Comparison of ENCODE assay signal across 8 mouse cellular contexts in the genomic region with DNA sequence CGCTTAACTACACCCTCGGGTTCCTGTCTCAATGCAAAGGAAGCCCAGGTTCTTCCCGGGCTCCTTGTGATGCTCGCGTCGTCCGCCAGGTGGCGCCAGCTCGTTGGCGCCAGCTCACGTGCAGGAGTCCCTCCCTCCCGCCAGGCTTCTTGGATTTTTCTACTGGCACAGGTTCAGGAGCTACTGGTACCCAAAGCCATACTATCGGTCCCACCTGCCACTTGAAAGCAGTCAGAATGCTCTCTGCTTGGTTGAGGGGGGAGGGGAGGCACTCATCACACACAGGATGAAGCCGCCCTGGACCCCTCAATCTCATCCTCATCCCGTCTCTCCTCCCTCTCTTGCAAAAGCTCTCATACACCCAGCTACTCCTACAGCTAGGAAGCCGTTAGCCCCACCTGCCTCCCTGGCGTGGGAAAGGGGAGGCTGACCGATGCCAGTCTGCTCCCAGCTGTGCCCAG. TPM values are rescaled to one million over a fixed set of nuclear protein-coding genes. Genes with fewer than 3 reads are reported as not detected.
DNase-seq lines count a peak whose midpoint lies in the region; ATAC-seq lines count a peak whose summit lies in the region.

No protein-coding gene starts in this region.

- H3K9me3 ChIP-seq in limb, embryonic 15.5 days = no peaks in the 10 kb centered on the region
- H3K9me3 ChIP-seq in stomach, embryonic 15.5 days = no peaks in the 10 kb centered on the region

- peaks cover 21% of the 10 kb centered on the region for H3K4me1 ChIP-seq in limb, embryonic 15.5 days
- peaks cover 15% of the 10 kb centered on the region for H3K4me1 ChIP-seq in stomach, embryonic 15.5 days

- H3K27me3 ChIP-seq in limb, embryonic 15.5 days = peaks cover 14% of the 10 kb centered on the region; the same call in 1 of the 2 replicates
- H3K27me3 ChIP-seq in stomach, embryonic 15.5 days (replicated peaks) = no peaks in the 10 kb centered on the region; the same call in 1 of the 2 replicates

- no peak for ATAC-seq in limb, embryonic 15.5 days (ENCODE audit: insufficient number of reproducible peaks, low FRiP score, low TSS enrichment, low read depth)
- ATAC-seq in stomach, embryonic 15.5 days (ENCODE audit: insufficient read depth, low FRiP score, low read depth) = no peak; the same call in 1 of the 2 replicates

- 6% methylated on average over 18 of the region's 18 CpGs for WGBS in limb, embryonic 15.5 days
- WGBS in stomach, embryonic 15.5 days = 8% methylated on average over 18 of the region's 18 CpGs

- H3K36me3 ChIP-seq in limb, embryonic 15.5 days = no peaks in the 10 kb centered on the region
- H3K36me3 ChIP-seq in stomach, embryonic 15.5 days = no peaks in the 10 kb centered on the region

- peak overlapping the region; percentile 39 for H3K4me2 ChIP-seq in limb, embryonic 15.5 days
- H3K4me2 ChIP-seq in stomach, embryonic 15.5 days = 0 out of 2 replicates have a peak overlapping the region, but pooled peaks have one; percentile 29

- no peak overlapping the region for H3K27ac ChIP-seq in limb, embryonic 15.5 days
- no peak overlapping the region for H3K27ac ChIP-seq in stomach, embryonic 15.5 days

- DNase-seq in layer of hippocampus, adult 11-12 months (ENCODE audit: low spot score) = peak; percentile 79
- no peak for DNase-seq in layer of hippocampus, adult 9-10 months (ENCODE audit: low spot score)
- peak; percentile 84 for DNase-seq in embryo, embryonic 10.5 days (ENCODE audit: low spot score)
- DNase-seq in gastrocnemius, postnatal 4 days (ENCODE audit: low spot score in 2 of 2) = peak; percentile 56 to 69
- DNase-seq in kidney, adult 8-10 months = peak; percentile 41 to 75
- peak; percentile 86 for DNase-seq in naive thymus-derived CD4-positive, alpha-beta T cell, adult 2 months (ENCODE audit: low read depth)

- peak overlapping the region; percentile 9; the same call in 1 of the 2 replicates for H3K4me3 ChIP-seq in limb, embryonic 15.5 days
- no peak overlapping the region for H3K4me3 ChIP-seq in stomach, embryonic 15.5 days (replicated peaks)

- H3K9ac ChIP-seq in limb, embryonic 15.5 days = no peak overlapping the region
- H3K9ac ChIP-seq in stomach, embryonic 15.5 days = no peak overlapping the region

RNA-seq across cellular contexts. Expression of gene Pnpla1, which starts 21.8 kb away (rescaled TPM):
- total RNA-seq in gastrocnemius, postnatal 4 days (2021) = not detected
- 13.8 and 14.1 TPM in 2 replicates for polyA plus RNA-seq in limb, embryonic 15.5 days (2015; fragmentation: Nextera tagmentation; extraction: Ambion mirVana)
- polyA plus RNA-seq in stomach, embryonic 15.5 days (2015; fragmentation: Nextera tagmentation; extraction: Ambion mirVana) = 0.32 and 0.50 TPM in 2 replicates

RNA-seq across cellular contexts. Expression of gene 4930539E08Rik, which starts 35.2 kb away (rescaled TPM):
- total RNA-seq in gastrocnemius, postnatal 4 days (2021) = under 1 TPM; 0.56 to 0.57 TPM
- 0.22 and 0.27 TPM in 2 replicates for polyA plus RNA-seq in limb, embryonic 15.5 days (2015; fragmentation: Nextera tagmentation; extraction: Ambion mirVana)
- polyA plus RNA-seq in stomach, embryonic 15.5 days (2015; fragmentation: Nextera tagmentation; extraction: Ambion mirVana) = 0.71 and 0.81 TPM in 2 replicates
